Mouse (Mus musculus): ENCODE results near the gene Clcnkb. TPM values are rescaled to one million over a fixed set of nuclear protein-coding genes. Genes with fewer than 3 reads are reported as not detected.

Clcnkb gene
- polyA plus RNA-seq, 1 experiment, result 0.23 TPM

GRCm38 (mm10) chr4:141398545-141398944 is 17.3 kb downstream of the Clcnkb start, which contains the start of gene Clcnka:
Gene Clcnka, minus strand, starts transcription at chr4:141398724.
- H3K36me3 ChIP-seq (ENCODE audit: control insufficient read depth, insufficient read depth), result no peaks in the 10 kb centered on the region
- H3ac ChIP-seq (ENCODE audit: control insufficient read depth, insufficient read length), result no peak within 1 kb of the TSS
- H3K4me2 ChIP-seq (ENCODE audit: low read depth), result no peak within 1 kb of the TSS
- no peaks in the 10 kb centered on the region for H3K79me2 ChIP-seq (ENCODE audit: control insufficient read depth, insufficient read depth)
- peak in 1 of 3 experiments; percentile 68 for TF ChIP-seq MYOD1 (IDR thresholded peaks at IDR 0.05; ENCODE audit: control insufficient read depth in 1 of 3, insufficient read length in 2 of 3, low read depth in 2 of 3)
- peak in 1 of 3 experiments; percentile 60 for TF ChIP-seq MYOG (IDR thresholded peaks at IDR 0.05; ENCODE audit: control insufficient read depth in 1 of 3, insufficient read depth in 1 of 3, insufficient read length in 2 of 3, low read depth in 2 of 3)
- TF ChIP-seq POLR2AphosphoS2 (IDR thresholded peaks at IDR 0.05; ENCODE audit: insufficient read length, low read depth), result no peak
- TF ChIP-seq POLR2A (IDR thresholded peaks at IDR 0.05; ENCODE audit: insufficient read length, low read depth), result no peak
- no peak within 1 kb of the TSS for H3K4me3 ChIP-seq
- peaks cover 8% of the 10 kb centered on the region for H3K27me3 ChIP-seq (ENCODE audit: control insufficient read depth, insufficient read depth, insufficient read length)

- peaks cover 8% of the 10 kb centered on the region for H3K27me3 ChIP-seq (ENCODE audit: control insufficient read depth, insufficient read depth, insufficient read length)
- no peaks in the 10 kb centered on the region for H3K36me3 ChIP-seq (ENCODE audit: control insufficient read depth, insufficient read depth)
- no peak overlapping the region for H3K4me2 ChIP-seq (ENCODE audit: low read depth)
- TF ChIP-seq MYOD1 (IDR thresholded peaks at IDR 0.05; ENCODE audit: control insufficient read depth in 1 of 3, insufficient read length in 2 of 3, low read depth in 2 of 3) (peak in 2 of 3 experiments; percentile 40 to 61), MYOG (IDR thresholded peaks at IDR 0.05; ENCODE audit: control insufficient read depth in 1 of 3, insufficient read depth in 1 of 3, insufficient read length in 2 of 3, low read depth in 2 of 3) (peak in 1 of 3 experiments; percentile 66), REST (IDR thresholded peaks at IDR 0.05; ENCODE audit: insufficient read depth, insufficient read length) (no peak), USF1 (IDR thresholded peaks at IDR 0.05; ENCODE audit: low read depth) (no peak)
- H3K4me3 ChIP-seq, result no peak overlapping the region
- no peaks in the 10 kb centered on the region for H3K79me2 ChIP-seq (ENCODE audit: control insufficient read depth, insufficient read depth)
- H3ac ChIP-seq (ENCODE audit: control insufficient read depth, insufficient read length), result no peak overlapping the region
These were observed 18.0 kb downstream of the Clcnkb start for GRCm38 (mm10) chr4:141397861-141398260.

- H3K79me2 ChIP-seq (ENCODE audit: control insufficient read depth, insufficient read depth), result no peaks in the 10 kb centered on the region
- H3K4me3 ChIP-seq, result no peak overlapping the region
- H3ac ChIP-seq (ENCODE audit: control insufficient read depth, insufficient read length), result no peak overlapping the region
- peaks cover 8% of the 10 kb centered on the region for H3K27me3 ChIP-seq (ENCODE audit: control insufficient read depth, insufficient read depth, insufficient read length)
- no peak overlapping the region for H3K4me2 ChIP-seq (ENCODE audit: low read depth)
- no peak for TF ChIP-seq POLR2A (IDR thresholded peaks at IDR 0.05; ENCODE audit: insufficient read length, low read depth)
- no peak for TF ChIP-seq TCF12 (IDR thresholded peaks at IDR 0.05; ENCODE audit: insufficient read depth, poor library complexity, severe bottlenecking)
- TF ChIP-seq TCF3 (IDR thresholded peaks at IDR 0.05; ENCODE audit: insufficient read length, low read depth), result no peak
- no peak for TF ChIP-seq MYOD1 (IDR thresholded peaks at IDR 0.05; ENCODE audit: control insufficient read depth in 1 of 3, insufficient read length in 2 of 3, low read depth in 2 of 3)
- TF ChIP-seq USF1 (IDR thresholded peaks at IDR 0.05; ENCODE audit: low read depth), result no peak
- TF ChIP-seq REST (IDR thresholded peaks at IDR 0.05; ENCODE audit: insufficient read depth, insufficient read length), result no peak
- TF ChIP-seq MAX (IDR thresholded peaks at IDR 0.05; ENCODE audit: low read depth), result no peak
- no peak for TF ChIP-seq CEBPB (IDR thresholded peaks at IDR 0.05; ENCODE audit: insufficient read depth, poor library complexity, severe bottlenecking)
- no peak for TF ChIP-seq MYOG (IDR thresholded peaks at IDR 0.05; ENCODE audit: control insufficient read depth in 1 of 3, insufficient read depth in 1 of 3, insufficient read length in 2 of 3, low read depth in 2 of 3)
- TF ChIP-seq E2F4 (IDR thresholded peaks at IDR 0.05; ENCODE audit: insufficient read depth), result no peak
- no peak for TF ChIP-seq SRF (IDR thresholded peaks at IDR 0.05; ENCODE audit: control insufficient read depth, insufficient read length, low read depth)
- no peak for TF ChIP-seq POLR2AphosphoS2 (IDR thresholded peaks at IDR 0.05; ENCODE audit: insufficient read length, low read depth)
- H3K36me3 ChIP-seq (ENCODE audit: control insufficient read depth, insufficient read depth), result no peaks in the 10 kb centered on the region
These were observed 21.1 kb downstream of the Clcnkb start for GRCm38 (mm10) chr4:141394751-141395150.

GRCm38 (mm10) chr4:141391293-141391692 is 24.5 kb downstream of the Clcnkb start:
- Histone ChIP-seq H3K27me3 (ENCODE audit: control insufficient read depth, insufficient read depth, insufficient read length) (no peaks in the 10 kb centered on the region), H3K36me3 (ENCODE audit: control insufficient read depth, insufficient read depth) (no peaks in the 10 kb centered on the region), H3K4me2 (ENCODE audit: low read depth) (no peak overlapping the region), H3K4me3 (no peak overlapping the region), H3ac (ENCODE audit: control insufficient read depth, insufficient read length) (no peak overlapping the region), H3K79me2 (ENCODE audit: control insufficient read depth, insufficient read depth) (no peaks in the 10 kb centered on the region)
- TF ChIP-seq E2F4 (IDR thresholded peaks at IDR 0.05; ENCODE audit: insufficient read depth) (no peak), TCF3 (IDR thresholded peaks at IDR 0.05; ENCODE audit: insufficient read length, low read depth) (no peak), POLR2A (IDR thresholded peaks at IDR 0.05; ENCODE audit: insufficient read length, low read depth) (no peak), USF1 (IDR thresholded peaks at IDR 0.05; ENCODE audit: low read depth) (no peak), MYOG (IDR thresholded peaks at IDR 0.05; ENCODE audit: control insufficient read depth in 1 of 3, insufficient read depth in 1 of 3, insufficient read length in 2 of 3, low read depth in 2 of 3) (peak in 2 of 3 experiments; percentile 8 to 64), REST (IDR thresholded peaks at IDR 0.05; ENCODE audit: insufficient read depth, insufficient read length) (no peak), MAX (IDR thresholded peaks at IDR 0.05; ENCODE audit: low read depth) (no peak), CEBPB (IDR thresholded peaks at IDR 0.05; ENCODE audit: insufficient read depth, poor library complexity, severe bottlenecking) (no peak), POLR2AphosphoS2 (IDR thresholded peaks at IDR 0.05; ENCODE audit: insufficient read length, low read depth) (no peak), TCF12 (IDR thresholded peaks at IDR 0.05; ENCODE audit: insufficient read depth, poor library complexity, severe bottlenecking) (no peak), SRF (IDR thresholded peaks at IDR 0.05; ENCODE audit: control insufficient read depth, insufficient read length, low read depth) (no peak), MYOD1 (IDR thresholded peaks at IDR 0.05; ENCODE audit: control insufficient read depth in 1 of 3, insufficient read length in 2 of 3, low read depth in 2 of 3) (peak in 1 of 3 experiments; percentile 60)

GRCm38 (mm10) chr4:141389366-141390150 is 26.3 kb downstream of the Clcnkb start:
- H3ac ChIP-seq (ENCODE audit: control insufficient read depth, insufficient read length), result no peak overlapping the region
- H3K4me2 ChIP-seq (ENCODE audit: low read depth), result no peak overlapping the region
- no peak for TF ChIP-seq POLR2A (IDR thresholded peaks at IDR 0.05; ENCODE audit: insufficient read length, low read depth)
- no peak for TF ChIP-seq REST (IDR thresholded peaks at IDR 0.05; ENCODE audit: insufficient read depth, insufficient read length)
- no peaks in the 10 kb centered on the region for H3K79me2 ChIP-seq (ENCODE audit: control insufficient read depth, insufficient read depth)
- H3K27me3 ChIP-seq (ENCODE audit: control insufficient read depth, insufficient read depth, insufficient read length), result no peaks in the 10 kb centered on the region
- no peak overlapping the region for H3K4me3 ChIP-seq
- H3K36me3 ChIP-seq (ENCODE audit: control insufficient read depth, insufficient read depth), result no peaks in the 10 kb centered on the region
